Mouse (Mus musculus): ENCODE measurements around the gene Zfp638. TPM values are rescaled to one million over a fixed set of nuclear protein-coding genes. Genes with fewer than 3 reads are reported as not detected.
"Not testable (repeated sequence)": the region's sequence is repeated elsewhere in the genome, so short reads cannot be mapped to it uniquely, and the experiment has no call there.

The Zfp638 gene
- 100 to 1,000 TPM; 134 to 139 TPM for total RNA-seq (2021)
- long read RNA-seq, full-length matches to known transcripts = 4 of 56 reads
- long read RNA-seq, partial matches to known transcripts = 4 of 56 reads
- long read RNA-seq, other reads (novel, unspliced or antisense) = 48 of 56 reads

DNA sequence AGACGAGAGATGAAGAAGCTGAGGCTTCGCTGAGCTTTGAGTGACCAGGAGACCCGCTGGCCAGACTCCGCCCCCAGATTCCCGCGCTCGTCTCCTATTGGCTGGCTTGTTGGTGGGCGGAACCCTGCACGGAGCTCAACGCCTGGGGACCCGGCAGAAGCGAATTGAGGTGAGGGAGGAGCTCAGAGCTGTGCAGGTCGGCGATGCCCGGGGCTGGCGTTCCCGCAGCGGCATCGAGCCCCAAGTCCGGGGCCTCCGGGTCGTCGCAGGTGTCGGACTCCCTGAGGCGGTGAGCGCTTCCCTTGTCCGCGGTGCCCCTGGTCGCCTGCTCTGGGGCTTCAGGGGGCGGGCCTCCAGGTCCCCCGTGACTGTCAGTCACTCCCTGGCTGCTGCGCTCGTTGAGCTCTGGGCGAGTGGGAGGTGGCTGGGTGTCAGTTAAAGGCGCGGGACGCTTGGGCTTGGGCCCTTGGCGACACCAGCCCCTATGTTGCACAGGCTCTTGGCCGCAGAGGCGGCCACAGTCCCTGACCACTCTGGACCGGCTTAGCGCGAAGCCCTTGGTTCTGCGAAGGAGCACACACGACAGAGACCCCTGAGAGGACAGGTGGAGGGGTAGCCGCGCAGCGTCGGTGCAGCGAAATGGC lies at the start of gene Zfp638:
Gene Zfp638, plus strand, starts transcription at position 156 of the 644 bp plus-strand sequence.
- DNase-seq (ENCODE audit: low spot score in 2 of 2) = peak; percentile 90 to 96

DNA sequence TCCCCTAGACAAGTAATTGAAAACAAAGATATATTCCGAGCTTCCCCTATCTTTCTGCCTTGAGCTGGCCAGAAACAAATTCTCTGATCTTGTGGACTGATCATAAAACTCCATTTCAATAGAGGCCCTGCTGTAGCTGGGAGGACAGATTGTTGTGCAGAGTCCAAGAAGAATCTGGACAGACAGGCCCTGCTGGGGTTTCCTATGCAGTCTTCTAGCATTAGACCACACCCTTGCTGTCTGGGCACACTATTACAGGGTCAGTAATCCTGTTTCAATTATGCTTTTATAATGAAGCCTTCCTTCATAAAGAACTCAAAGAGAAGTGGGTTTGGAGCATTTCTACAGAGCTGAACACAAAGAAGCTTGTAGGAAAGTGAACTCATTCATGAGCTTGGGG lies 47.9 kb upstream of the Zfp638 start:
- DNase-seq (ENCODE audit: low spot score in 2 of 2) = no peak

GRCm38 (mm10) chr6:83820727-83821515 lies 46.0 kb upstream of the Zfp638 start:
- no peak for DNase-seq (ENCODE audit: low spot score in 2 of 2)

GRCm38 (mm10) chr6:83821856-83822255 lies 45.1 kb upstream of the Zfp638 start:
- DNase-seq (ENCODE audit: low spot score in 2 of 2) = no peak

DNA sequence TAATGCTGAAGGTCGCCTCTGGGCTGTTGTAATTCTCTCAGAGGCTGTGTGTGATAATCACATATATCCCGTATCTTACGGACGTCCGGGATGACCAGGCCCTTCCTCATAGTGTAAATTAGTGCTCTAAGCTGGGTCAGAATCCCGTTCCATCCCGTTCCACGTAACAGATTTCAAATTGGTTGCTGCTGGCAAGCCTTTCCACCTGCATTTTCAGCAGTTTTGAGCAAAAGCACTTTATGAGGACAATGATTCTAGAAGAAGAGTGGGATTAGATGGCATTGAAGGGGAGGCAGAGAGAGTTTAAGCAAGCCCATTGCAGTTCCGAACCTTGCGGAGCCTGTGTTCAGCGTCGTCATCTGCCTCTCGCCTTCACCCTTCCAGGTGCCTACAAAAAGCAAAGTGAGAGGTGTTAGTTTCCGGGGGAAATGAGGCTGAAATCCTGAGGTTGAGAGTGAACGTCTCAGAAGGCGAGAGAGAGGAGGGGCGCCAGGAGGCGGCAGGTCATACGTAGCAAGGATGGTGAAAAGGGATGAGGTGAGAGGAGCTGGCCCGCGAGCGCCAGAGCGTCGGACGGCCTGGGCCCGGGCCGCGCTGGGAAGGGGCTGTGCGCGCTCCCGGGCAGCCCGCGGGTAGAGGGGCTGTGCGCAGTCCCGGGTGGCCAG lies 35.8 kb upstream of the Zfp638 start:
- DNase-seq (ENCODE audit: low spot score in 2 of 2) = peak; percentile 5 to 14

GRCm38 (mm10) chr6:83831606-83832123 lies 35.2 kb upstream of the Zfp638 start, which contains the start of gene Paip2b:
Paip2b (minus strand) TSS chr6:83831741.
- peak; percentile 98 to 100 for DNase-seq (ENCODE audit: low spot score in 2 of 2)

- not testable (repeated sequence) for DNase-seq (ENCODE audit: low spot score in 2 of 2)
These were observed 34.5 kb upstream of the Zfp638 start for GRCm38 (mm10) chr6:83832393-83832792.

- DNase-seq (ENCODE audit: low spot score in 2 of 2) = no peak
These were observed 30.1 kb upstream of the Zfp638 start for GRCm38 (mm10) chr6:83836826-83837225.

GRCm38 (mm10) chr6:83838046-83838445 lies 28.9 kb upstream of the Zfp638 start:
- DNase-seq (ENCODE audit: low spot score in 2 of 2) = no peak

- no peak for DNase-seq (ENCODE audit: low spot score in 2 of 2)
These were observed 26.8 kb upstream of the Zfp638 start for GRCm38 (mm10) chr6:83840086-83840485.

DNA sequence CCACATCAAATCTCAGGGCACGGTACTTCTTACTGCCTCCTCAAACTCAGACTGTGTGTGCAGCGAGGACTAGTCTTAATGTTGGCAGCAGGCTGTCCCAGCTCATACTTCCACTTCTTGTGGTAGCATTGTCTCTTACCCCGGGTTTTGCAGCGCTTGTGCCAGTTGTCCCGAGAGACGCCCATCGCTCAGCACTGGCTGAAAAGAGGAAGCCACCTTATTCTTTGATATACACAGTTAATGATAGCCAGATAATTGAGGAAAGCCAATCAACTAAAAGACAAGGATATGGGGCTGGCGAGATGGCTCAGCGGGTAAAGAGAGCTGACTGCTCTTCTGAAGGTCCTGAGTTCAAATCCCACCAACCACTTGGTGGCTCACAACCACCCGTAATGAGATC lies 22.0 kb upstream of the Zfp638 start:
- DNase-seq (ENCODE audit: low spot score in 2 of 2) = no peak

- no peak for DNase-seq (ENCODE audit: low spot score in 2 of 2)
These were observed 20.8 kb upstream of the Zfp638 start for GRCm38 (mm10) chr6:83846141-83846540.

DNA sequence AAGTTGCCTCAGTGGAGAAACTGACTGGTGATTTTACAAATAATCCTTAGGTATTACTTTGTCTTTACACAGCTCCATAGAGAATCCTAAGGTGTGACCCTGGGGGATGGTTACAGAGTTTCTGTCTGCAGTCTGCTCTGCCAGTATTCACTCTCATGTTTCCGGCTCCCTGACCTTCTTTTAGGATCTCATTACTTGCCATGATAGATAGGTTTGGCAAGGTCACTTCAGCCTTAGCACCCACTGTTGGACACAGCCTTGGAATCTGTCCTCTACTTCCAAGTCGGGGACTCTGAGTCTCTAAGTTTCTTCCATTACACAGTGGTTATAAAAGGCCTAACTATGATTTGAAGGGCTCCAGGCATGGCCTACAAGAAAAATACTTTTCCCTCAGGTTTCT lies 17.5 kb upstream of the Zfp638 start:
- no peak for DNase-seq (ENCODE audit: low spot score in 2 of 2)

DNA sequence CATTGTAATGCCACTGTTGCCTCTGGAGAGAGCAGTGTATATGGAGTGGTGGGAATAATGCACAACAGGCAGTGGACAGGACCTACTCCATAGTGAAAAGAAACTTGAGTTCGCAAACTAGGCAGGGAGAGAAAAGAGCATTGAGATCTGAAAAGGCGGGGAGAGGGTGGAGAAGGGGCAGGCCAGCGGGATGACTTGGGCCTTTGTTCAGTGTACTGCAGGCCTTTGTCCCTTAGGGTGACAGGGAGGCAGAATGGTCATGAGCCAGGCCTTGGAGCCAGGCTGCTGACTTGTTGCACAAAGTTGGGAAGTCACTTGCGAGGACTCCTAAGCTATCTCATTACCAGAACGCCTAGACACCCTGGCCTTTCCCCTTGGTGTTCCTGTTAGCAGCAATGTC lies 9.4 kb upstream of the Zfp638 start:
- peak; percentile 4 to 54 for DNase-seq (ENCODE audit: low spot score in 2 of 2)

DNA sequence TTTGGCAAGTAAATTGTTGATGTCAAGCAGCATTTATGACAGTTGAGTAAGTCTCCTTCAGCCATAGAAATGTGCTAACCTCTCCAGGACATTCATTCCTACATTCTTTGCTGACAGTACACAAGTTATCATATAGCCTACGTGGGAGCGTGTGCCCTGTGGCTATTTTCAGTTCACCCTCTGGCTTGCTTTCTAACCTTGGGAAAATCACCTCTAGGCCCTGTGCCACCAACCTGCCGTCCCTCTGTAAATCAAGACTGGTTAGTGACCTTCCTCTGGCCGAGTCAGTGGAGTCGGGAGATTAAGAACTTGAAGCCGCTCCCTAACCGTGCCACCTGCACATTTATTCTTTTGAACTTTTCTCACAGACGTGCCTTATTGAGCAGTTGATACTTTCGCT lies 6.9 kb upstream of the Zfp638 start:
- DNase-seq (ENCODE audit: low spot score in 2 of 2) = no peak

- DNase-seq (ENCODE audit: low spot score in 2 of 2) = no peak
These were observed 3.4 kb upstream of the Zfp638 start for GRCm38 (mm10) chr6:83863538-83863937.

- DNase-seq (ENCODE audit: low spot score in 2 of 2) = no peak
These were observed 486 bp upstream of the Zfp638 start for GRCm38 (mm10) chr6:83866423-83866822.

DNA sequence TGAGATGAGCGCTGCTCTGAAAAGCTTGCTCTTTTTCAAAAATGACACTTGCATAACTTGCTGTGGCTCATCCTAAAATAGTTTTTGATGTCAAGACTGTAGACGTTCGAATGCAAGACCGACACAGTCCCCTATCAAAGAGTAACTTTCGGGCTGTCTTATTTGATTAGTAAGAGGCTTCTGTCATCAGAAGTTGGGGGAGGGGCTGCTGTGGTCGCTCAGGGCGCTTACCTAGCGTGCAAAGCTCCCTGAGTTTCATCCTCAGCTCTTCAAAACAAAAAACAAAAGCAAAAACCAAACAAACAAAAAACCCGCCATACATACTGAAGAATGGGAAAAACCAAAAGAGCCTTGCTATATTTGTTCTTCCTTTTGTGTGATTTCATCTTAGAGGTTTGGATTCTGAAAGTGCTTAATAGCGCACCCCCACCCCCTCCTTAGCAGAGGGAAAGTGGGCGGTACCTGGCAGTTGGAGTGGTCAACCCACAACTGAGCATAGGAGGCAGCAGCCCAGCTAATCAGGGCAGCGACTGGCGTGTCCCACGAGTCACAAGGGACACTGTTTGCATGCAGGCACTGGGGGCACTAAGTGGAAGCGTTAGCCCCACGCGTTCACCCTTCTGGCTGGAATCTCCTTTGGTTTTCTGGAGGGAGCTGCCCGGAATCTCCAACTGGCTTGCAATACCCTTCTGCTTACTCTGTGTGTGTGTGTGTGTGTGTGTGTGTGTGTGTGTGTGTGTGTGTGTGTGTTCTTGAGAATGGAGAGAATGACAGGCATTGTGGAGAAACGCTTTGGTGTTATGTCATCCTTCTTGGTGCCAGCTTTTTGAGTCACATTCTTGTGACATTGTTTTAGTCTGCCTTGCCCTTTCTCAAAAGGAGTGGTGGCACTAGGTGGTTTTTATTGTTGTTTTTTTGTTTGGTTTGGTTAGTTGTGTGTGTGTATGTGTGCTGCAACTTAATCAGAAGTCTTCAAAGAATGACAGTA lies 983 bp downstream of the Zfp638 start:
- peak; percentile 32 to 65 for DNase-seq (ENCODE audit: low spot score in 2 of 2)

- DNase-seq (ENCODE audit: low spot score in 2 of 2) = peak; percentile 9 to 77
These were observed 12.9 kb downstream of the Zfp638 start for GRCm38 (mm10) chr6:83879815-83880214.

DNA sequence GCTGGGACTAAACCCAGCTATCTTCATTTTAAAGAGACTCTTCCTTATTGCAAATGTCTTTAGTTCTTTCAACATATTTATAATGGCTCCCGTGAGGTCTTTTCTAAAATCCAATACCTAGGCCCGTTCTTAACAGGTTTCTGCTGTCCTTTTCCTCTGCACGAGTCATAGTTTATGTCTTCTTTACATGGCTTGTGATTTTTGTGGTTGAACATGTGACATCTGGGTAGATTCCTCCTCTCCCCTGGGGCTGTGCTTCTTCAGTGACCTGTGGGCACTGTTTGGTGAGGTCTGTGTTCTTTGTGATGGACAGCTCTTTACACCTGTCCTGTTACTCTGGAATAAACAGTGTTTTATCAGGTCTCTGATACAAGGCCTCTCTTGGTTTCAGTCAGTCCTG lies 19.9 kb downstream of the Zfp638 start:
- DNase-seq (ENCODE audit: low spot score in 2 of 2) = no peak

Data from layer of hippocampus, adult 18-20 months (tissue).